Mouse (Mus musculus) T-cell, adult 2 months (primary cell): Measurements from ENCODE around the gene Jph4.

Source experiments
- DNase-seq: peaks from one replicate; pipeline ENCODE4 v3.0.0; 2022; ENCODE audit warnings: low spot score

The Jph4 gene

DNA sequence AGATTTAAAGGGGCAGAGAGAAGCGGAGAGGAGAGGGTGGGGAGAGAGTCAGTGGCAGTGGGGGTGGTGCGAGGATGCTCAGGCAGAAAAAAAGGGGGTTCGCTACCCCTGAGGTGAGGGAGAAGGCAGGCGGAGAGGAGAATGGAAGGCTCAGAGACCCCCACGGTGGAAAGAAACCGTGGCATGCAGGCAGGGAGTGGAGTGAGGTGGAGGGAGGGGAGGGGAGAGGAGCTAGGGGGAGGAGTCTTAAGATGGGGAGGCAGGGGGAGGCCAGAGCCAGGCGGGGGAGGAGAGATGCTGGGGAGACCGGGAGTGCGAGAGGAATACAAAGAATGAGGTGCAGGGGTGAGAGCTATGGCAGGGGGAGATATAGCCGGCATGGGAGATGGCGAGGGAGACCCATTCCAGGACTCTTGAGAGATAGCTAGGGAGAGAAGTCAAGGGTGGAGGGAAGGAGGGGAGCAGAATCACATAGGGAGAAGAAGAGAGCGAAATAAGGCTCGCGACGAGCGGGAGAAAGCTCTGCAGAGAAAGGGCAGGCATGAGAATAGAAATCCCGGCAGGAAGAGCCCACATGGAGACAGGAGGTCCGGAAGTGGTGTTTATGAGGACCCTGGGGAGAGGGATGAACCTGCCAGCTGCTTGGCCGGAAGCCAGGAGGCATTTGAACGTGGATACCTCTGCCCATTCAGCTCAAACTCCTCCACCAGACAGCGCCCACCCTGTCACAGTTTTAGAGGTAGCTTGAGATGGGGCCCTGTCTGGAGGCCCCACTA, at the start of gene Jph4:
Gene Jph4 (minus strand): TSS at position 511 of the 776 bp plus-strand sequence.
- DNase-seq, result no peak

DNA sequence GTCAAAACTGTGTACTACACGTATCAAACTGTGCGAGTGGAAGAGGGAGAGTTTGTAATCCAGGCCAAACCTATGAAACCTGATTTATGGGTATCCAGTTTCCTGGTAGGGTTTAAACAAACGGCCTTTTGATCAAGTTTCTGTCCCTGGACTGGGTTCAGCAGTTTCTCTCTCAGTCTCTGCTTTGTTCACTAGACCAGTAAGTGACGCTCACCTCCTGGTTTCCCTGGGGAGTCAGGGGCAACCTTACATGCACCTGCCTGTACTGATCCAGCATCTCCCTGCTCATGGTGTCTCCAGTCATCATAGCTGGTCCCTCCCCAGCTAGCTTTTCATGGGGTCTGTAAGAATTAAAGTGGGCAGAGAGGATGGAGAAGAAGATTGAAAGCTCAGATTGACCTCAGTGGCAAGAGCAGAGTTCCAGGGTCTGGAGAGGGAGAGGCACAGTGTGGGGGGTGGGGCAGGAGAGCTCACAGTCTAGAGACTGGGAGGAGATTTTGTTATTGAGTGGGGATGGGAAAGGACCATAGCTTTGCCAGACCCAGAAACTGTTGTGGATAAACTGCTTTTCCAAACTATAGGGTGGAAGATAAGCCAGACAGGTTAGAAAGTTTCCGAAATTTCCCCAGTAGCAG, 47.6 kb upstream of the Jph4 start:
- no peak for DNase-seq

DNA sequence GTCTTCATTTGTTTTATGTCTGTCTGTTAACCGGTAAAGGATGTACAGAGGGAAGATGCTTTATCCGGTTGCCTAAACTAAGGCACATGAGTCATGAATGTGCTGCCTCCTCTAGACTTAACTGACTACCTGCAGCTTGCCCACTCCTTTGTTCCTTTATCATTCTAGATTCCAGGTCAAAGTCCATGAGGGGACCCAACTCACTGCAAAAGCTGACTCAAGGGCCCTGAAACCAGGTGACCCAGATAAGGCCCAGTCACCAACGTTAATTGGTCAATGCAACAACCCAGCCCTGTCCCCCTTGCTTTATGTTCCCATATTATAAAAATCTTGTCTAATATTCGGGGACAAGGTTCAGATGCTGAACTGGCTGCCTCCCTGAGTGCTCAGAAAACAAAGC, 45.4 kb upstream of the Jph4 start:
- no peak for DNase-seq

DNA sequence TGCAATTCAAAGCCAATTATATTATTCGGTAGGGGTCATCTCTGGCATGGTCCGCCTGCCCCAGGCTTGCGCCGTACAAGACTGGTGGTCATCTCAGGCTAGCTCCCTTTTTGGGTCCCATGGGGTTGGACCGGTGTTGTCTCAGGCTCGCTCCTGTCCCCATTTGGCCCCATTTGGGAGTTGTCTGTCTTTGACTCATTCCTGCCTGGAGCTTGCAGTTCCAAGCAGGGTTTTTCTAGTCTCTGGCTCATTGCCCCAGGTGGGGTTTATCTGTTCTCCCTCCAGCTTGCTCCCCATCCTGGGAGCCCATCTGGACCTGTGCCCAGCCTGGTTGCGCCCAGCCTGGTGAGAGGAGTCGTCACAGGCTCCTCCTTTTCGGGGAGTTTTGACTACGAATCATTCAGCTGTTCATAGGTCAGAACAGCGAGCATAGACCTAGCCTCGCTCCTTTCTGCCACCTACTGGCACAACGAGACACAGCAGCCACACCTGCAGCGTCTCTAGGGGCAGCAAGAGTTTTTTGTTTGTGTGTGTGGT, 44.4 kb upstream of the Jph4 start:
- DNase-seq, result peak; percentile 67

DNA sequence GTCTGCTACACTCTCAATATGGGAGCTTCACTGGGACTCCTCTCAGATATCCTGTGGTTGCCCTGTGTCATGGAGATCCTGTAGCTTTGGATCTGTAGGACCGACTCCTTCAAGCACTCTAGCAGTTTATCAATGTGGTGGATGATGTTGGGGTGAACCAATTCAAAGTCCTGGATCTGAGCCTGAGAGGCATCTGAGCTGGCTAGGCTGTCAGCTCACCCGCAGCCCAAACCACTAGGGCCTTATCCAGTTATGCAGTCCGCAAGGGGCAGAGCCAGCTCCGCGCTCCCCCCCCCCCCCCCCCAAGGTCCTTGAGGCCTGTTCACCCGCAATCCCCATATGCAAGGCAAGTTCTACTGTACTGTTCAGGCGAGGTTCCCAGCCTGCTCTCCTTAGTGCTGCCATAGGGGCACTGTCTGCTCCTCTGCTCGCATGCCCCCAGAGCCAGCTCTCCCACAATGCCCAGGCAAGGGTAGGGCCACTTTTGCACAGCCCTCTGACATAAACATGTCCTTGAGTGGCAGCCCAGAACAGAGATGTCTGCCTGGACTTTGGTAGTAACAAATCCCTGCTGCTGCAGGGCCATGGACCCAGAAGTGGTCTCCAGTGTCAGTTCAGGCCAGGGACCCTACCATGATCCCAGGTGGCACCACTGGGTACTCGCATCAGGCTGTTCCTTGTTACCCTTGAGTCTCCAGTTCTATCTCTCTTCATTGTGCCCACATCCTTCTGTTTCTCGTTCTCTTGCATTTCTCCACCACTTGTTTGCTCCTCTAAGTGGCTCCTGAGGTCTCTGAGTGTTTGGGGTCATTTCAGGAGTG, 43.7 kb upstream of the Jph4 start:
- no peak for DNase-seq

DNA sequence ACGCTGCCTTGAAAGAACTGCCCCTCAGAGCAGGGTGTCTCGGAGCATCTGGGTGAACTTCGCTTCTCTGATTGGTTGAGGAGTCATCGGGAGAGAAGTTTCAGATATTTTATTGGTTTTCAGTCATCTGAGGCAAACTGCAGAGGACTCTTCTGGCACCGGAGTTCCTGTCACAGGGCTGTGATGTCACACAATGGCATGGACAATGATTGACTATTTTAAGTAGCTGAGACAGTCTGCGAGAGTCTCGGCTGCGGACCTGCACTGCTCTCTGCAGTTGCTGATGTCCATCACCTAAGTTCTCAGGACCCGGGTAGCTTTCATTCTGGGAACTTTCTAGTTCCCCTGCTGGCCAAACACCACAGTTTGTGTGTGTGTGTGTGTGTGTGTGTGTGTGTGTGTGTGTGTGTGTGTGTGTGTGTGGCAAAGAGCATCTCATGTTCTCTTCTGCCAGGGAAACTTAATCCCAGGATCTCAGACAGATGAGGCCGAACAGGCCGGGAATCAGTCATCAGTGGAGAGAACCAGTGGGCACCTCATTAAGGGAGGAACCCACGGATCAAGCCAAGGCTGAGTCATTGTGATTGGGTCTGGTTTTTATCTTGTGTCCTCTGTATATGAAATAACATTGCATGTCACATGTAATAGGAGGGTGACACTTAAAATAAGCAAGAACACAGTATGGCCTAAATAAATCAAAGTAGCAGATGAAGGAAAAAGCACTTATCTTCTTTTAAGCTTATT, 40.8 kb upstream of the Jph4 start:
- no peak for DNase-seq

DNA sequence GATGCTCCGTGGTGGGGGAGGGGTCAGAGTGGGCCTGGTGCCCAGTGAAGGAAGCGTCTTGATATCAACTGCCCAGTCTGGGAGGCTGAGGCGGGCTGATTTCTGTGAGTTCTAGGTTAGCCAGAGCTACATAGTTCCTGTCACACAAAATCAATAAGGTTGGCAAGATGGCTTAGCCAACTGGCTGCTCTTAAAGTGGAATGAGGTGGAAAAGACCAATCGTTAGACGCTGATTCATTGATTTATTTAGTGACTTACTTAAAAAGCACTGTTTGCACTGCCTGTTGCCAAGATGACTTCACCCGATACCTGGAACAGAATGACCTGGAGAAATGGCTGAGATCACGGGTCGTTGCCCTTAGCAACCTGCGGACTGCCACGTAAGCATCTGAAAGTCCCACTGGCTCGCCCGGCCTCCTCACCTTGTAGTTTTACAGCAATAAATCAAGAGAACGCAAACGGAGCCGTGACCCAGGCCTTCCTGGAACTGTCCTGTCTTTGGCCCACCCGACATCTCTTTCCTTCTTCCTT, 36.3 kb upstream of the Jph4 start:
- no peak for DNase-seq

DNA sequence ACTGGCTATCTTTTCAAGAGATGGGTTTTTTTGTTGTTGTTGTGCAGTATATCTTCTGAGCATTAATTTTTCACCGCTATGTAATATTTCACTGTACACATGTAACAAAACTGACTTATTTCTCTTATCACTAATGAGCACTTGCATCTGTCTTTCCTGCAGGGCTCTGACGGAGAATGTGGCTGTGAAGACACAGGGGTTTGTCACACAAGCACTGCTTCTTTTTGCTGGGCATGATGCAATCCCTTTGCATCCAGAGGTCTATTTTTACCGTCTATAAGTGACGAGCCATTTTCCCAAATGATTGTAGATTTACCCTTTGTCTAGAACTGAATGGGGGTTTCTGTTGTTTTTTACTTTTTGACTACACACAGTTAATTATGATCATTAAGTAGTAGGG, 35.4 kb upstream of the Jph4 start:
- no peak for DNase-seq

DNA sequence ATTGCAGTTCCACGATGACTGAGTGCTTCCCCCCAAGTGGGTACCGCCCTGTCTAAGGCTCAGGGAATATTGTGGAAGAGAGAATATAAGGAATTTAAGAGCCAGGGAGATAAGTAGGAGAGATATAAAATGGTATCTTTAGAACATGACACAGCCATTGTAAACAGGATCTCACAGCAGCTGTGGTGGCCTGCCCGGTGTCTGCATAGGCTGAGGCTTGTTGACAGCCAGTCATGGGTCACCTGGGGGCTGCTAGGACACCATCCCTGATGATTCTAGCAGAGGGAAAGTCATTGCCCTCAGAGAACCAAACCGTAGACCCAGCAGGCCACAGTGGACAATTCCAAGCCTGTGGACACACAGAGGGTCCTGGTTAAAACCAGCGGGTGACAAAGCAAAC, 34.2 kb upstream of the Jph4 start:
- no peak for DNase-seq

DNA sequence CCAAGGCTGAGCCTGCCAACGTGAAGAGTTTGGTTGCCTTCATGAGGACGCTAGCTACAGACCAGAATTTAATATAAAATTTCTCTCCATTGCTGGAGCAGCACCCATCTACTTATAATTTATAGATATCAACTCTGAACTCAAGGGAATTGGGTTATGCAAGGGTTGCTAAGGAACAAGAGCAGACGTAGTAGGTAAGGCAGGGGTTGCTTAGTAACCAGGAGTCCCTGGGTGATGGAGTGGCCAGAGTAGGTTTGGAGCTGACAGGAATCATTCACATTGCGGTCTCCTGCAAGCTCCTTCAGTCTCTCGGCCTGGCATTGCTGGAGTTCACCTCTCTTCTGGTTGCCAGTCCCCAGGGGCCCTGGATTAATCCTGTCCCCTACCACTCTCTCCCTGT, 32.3 kb upstream of the Jph4 start:
- DNase-seq, result no peak

DNA sequence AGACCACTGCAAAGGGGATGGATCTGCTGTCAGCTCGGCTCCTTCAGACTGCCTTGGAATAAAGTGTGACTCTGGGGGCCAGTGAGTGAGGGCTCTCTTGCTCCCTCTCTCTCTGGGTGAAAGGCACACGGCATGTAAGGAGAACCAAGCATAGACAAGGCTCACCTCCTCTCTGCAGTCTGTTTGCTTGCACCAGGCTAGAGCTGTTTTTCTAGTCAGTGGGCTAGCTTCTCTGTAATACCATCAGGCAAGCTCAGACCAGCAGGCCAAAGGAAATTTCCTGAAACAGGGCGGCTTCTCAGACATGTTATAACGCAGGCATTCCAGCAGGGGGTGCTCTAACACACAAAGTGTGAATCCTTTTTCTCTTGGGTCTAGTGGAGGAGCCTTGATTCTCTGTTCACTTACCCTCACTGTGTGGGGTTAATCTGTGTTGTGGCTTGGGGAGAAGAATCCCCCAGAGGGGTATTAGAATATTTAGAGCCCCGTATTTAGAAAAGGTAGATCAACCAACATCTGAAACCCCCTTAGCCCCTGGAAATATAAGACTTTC, 31.7 kb upstream of the Jph4 start:
- DNase-seq, result peak; percentile 50

DNA sequence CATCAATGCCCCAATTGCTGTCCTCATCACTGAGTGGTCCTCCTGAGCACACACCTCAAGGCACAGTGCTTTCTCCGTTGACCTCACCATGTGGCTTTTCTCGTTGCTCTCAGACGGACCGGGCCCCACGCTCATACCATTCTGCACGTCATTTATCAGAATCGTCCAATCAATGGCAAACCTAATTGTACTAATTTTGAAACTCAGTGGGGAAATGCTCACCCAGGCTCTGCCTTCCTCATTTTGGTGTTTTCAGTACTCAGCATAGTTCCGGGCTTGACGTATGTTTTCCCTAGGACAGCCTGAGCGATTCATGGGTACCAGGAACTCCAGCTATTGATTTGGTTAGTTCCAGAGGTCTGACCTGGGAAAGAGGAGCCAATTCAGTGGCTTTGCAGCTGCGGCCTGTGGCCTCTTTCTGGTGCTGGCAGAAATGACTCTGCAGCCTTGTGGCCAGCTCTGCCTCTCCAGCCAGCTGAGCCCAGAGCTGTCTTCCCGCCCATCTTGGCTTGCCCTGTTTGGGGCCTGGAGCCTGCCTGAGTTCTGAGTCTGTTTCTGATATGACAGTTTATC, 30.2 kb upstream of the Jph4 start:
- no peak for DNase-seq

DNA sequence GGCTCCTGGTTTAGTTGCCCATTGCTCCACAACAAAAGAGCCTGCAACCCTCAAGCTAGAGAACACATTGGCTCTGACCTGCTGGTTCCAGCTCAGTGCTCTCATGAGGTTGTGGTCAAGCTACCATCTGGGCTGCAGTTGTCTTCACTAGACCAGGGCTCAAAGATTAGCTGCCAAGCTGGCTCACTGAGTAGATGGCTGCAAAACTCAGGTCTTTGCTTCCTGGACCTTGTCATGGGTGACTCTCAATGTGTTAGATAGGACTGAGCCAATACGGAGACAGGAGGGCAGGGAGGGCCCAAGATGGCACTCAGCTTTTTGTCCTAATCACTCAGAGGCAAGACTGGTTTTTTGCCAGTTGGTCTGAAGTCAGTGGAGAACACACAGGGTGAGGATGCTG, 29.6 kb upstream of the Jph4 start:
- no peak for DNase-seq

DNA sequence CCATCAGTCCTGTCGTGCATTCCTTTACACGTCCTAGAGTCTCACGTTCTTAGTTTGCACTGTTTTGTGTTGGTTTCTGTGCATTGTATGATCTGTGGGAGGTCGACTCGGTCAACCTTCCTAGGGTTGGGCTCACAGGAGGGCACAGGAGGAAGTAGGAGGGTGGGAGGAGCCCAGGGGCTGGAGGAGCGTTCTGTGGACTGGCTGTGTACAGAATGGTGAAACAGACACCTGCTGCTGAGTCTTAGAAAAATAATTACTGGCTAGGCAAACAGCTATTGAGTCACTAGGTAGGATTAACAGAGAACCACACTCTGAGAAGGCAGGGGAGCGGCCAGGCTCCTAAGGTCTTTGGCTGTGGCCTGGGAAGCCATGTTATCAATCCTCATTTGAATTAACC, 22.6 kb upstream of the Jph4 start:
- no peak for DNase-seq

DNA sequence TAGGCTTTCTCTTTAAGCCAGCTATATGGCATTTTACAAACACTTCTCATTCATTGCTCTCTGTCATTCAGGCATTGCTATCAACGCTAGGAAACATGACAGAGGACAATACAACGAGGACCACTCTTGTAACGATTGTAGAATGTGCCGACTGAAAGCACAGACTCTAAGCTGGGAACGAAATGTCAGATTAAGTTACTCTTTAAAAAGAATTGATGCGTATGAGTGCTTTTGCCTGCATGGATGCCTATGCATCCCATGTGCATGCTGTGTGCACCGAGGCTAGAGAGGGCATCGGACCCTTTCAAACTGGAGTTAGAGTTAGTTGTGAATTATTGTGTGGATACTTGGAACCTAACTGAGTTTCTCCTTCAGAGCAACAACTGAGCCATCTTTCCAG, 18.9 kb upstream of the Jph4 start:
- no peak for DNase-seq

DNA sequence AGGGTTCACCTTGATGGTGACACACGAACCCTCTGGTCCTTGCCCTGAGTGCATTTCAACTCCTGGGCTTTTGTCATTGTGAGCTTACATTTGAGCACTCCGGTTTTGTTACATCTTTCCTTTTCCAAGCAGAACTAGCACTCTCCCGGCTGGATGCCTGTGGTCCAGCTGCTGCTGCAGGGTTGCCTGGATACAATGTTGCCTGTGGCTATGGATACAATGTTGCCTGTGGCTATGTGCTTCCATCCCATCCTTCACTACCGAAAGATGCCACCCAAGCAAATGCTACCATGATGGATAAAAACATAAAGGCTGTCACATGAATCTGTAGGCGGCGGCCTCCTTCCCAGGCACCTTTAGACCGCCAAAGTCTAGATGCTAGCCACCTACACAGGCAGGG, 9.8 kb upstream of the Jph4 start:
- DNase-seq, result no peak

DNA sequence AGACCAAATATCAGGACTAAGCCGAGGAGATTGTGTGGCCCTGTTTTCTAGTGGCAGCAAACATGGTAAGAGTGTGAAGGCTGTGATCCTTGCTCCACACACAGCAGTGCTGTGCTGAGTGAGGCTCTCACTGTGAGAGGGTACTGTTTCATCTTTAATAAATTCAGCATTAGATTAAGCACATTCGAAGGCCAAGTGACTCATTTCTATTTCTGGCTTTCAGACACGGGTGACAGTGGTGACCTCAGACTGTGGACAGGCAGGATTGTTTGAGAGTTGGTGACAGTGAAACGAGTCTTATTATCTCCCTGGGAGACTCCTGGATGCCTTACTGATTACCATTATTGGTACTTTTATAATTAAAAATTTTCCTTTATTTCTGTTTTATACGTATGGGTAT, 9.0 kb upstream of the Jph4 start:
- DNase-seq, result no peak

DNA sequence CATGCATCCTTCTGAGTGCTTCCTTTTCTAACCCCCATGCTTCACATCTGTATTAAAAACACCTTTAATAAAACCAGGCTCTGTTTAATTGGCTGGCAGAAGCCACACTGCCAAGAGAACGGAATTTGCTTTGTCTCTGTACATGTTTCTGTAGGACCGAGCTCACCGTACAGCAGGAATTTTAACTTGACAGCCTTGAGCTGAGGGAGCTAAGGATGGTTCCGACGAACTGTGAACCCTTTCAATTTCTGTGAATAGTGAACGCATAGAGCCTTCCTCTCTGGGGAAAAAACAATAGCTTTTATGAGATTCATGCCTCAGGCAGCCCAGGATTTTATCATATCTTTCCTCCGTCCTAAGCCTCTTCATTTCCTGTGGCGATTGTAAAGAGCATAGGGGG, 5.6 kb upstream of the Jph4 start:
- DNase-seq, result no peak

DNA sequence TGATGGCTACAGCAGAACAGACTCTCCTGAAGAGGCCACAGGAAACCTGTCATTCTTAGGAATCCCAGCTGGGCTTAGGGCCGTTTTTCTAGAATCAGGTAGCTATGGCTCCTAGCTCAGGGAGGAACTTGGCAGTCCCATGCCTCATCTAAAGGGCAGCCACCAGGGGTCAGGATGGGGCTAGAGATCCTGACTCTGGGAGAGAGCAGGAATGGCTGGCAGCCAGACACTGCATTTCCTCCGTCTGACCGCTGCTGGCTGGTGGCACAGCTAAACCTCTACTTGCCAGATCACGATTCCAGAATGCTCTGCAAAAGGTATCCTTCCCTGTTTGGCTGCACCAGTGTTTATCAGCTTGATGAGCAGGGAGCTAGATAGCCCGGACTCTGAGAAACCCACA, 5.2 kb upstream of the Jph4 start:
- no peak for DNase-seq

DNA sequence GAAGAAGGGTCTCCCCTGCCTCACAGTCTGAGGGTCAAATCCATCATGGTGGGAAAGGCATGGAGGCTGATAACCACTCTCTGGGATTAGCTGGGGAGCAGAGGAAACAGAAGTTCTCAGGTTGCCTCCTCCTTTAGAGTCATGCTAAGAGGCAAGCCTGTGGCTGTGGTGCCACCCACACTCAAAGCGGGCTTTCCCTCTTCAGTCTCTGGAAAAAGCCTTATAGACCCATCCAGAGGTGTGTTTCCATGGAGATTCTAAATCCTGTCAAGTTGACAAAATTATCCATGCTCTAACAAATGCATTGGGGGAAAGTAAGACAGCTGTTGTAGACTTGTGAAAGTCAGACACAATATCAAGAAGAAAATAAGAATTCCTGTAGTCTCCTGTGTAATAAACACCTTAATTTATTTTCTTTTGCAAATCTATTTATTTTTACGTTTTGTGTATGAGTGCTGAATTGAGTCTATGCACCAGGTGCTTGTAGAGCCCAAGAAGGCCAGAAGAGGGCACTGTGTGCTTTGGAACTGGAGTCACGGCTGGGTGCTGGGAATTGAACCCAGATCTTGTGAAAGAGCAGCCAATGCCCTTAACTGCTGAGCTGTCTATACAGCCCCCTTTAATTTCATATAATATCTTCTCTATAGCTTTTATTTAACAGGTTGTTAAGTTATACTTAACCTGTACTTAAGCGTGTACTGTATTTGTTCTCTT, 2.8 kb upstream of the Jph4 start:
- DNase-seq, result no peak

DNA sequence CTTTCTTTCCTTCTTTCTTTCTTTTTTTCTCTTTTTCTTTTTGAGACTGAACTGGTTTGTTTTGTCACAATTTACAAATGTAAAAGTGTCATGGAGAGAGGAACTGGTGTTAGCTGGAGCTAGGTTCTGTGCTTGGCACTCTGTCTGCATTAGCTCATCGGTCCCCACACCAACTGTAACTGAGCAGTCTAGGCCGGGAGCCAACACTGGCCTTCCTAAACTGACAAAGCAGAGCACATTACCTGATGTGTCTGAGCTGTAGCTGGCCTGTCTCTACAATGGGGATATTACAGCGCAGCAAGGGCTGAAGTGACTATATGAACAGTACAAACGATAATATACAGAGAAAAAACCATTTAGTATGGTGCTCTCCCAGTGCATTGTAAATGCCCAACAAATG, 2.1 kb upstream of the Jph4 start:
- DNase-seq, result no peak
